Mouse (Mus musculus): ENCODE data around the gene Tcea2.

The Tcea2 gene

DNA sequence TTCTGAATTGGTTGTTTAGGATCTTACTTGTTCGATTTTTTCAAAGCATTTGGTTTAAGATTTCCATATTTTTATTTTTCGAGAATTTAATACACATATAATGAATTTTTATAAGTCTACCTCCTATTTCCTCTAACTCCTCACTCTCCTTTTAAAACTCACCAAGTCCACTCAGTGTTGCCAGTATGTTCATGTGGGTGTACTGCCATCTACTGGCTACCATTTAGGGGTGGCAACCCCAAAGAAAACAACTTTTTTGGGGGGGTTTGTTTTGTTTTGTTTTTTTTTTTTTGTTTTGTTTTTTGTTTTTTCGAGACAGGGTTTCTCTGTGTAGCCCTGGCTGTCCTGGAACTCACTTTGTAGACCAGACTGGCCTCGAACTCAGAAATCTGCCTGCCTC is 26.6 kb downstream of the Tcea2 start:
- DNase-seq (ENCODE audit: low read depth in 1 of 2, low spot score in 2 of 2): no peak

GRCm38 (mm10) chr2:181713749-181714148 is 33.6 kb downstream of the Tcea2 start:
- DNase-seq (ENCODE audit: low read depth in 1 of 2, low spot score in 2 of 2): no peak

DNA sequence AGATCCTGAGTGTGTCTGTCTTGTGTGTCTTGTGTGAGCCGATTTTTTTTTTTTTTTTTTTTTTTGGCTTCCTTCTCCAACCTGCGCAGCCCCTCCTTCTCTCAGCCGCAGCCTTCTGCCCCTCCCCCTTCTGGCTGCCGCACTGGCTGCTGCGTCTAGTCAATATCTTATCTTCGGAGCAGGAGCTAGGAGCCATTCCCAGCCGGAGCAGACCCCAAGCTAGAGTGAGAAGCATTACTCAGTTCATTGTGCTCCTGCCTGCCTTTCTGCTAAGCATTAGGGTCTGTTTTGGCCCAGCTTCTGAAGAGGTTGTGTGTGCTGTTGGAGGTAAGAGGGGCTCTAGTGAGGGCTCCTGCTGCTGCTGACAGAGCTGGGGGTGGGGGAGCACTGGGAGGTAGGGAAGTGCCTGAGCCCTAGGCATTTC is 34.8 kb downstream of the Tcea2 start, which contains the start of gene Oprl1:
TSS of gene Oprl1 (plus strand) at position 114 of the 424 bp plus-strand sequence.
- DNase-seq (ENCODE audit: low read depth in 1 of 2, low spot score in 2 of 2): no peak

DNA sequence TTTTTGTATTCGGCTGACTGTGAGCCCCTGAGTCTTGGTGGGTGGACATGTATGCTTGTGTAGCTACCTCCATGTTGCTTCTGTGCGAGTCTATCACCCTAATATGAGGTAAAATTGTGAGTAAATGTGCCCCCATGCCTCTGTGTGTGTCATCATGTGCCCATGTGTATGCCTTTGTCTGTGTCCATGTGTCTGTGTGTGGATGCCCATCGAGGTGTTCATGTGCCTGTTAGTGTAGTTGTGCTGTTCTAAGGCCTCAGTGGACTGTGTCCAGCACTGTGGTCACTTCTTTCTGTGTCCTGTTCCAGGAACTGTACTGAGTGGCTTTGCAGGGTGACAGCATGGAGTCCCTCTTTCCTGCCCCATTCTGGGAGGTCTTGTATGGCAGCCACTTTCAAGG is 35.3 kb downstream of the Tcea2 start:
- DNase-seq (ENCODE audit: low read depth in 1 of 2, low spot score in 2 of 2): no peak

- DNase-seq (ENCODE audit: low read depth in 1 of 2, low spot score in 2 of 2): no peak
These were observed 36.9 kb downstream of the Tcea2 start for GRCm38 (mm10) chr2:181716991-181717390.

GRCm38 (mm10) chr2:181720061-181720460 is 40.0 kb downstream of the Tcea2 start:
- DNase-seq (ENCODE audit: low read depth in 1 of 2, low spot score in 2 of 2): no peak

GRCm38 (mm10) chr2:181721200-181721599 is 41.1 kb downstream of the Tcea2 start:
- no peak for DNase-seq (ENCODE audit: low read depth in 1 of 2, low spot score in 2 of 2)

DNA sequence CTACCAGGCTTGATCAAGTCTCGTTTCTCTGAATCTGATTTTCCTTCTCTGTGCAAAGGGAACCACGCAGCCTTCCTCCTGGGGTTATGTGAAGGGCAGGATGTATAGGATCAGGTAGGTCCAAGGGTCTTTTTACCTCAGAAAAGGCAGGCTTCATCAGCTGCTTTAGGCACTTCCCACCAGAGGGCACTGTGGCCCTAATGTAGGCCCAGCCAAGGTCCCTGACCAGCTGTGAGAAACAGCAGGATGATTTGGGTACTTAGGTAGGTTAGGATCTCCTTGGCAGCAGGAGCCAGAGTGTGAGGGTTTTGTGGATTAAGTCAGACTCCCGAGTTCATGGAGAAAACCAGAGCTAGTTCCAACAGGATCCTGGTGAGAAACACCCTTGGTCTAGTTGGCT is 42.1 kb downstream of the Tcea2 start:
- no peak for DNase-seq (ENCODE audit: low read depth in 1 of 2, low spot score in 2 of 2)

DNA sequence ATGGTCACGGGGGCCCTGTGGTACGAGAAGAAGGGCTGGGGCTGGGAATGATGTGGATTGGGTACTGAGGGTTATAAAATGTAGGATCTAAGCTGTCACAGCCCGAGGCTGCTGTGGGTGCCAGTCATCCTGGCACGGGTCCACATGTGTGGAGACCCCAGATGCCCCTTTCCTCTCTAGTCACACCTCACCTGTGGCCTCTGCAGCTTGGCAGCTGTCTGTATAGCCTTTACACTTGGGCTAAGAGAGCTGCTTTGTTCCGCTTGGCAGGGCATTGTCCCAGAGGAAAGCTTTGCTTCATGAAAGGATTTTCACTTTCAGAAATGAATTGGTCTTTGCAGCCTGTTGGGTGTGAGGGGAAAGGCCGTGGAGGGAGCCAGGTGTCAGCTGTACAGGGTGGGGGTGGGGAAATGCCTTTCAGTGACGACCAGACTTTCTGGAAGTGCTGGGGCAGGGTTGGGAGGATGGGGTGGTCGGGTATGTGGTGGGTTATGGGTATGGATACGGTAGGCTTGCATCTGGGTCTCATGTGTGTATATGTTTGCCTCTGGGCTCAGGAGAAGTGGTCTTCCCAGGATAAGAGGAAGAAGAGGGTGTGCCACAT is 47.7 kb downstream of the Tcea2 start:
- no peak for DNase-seq (ENCODE audit: low read depth in 1 of 2, low spot score in 2 of 2)

- no peak for DNase-seq (ENCODE audit: low read depth in 1 of 2, low spot score in 2 of 2)
These were observed 49.9 kb downstream of the Tcea2 start for GRCm38 (mm10) chr2:181730051-181730450.

Data from monocyte, adult 2 months (primary cell).